Mouse (Mus musculus) embryonic facial prominence, embryonic 11.5 days (tissue): ENCODE measurements around the gene Mmel1. TPM values are rescaled to one million over a fixed set of nuclear protein-coding genes. Genes with fewer than 3 reads are reported as not detected.

Experiments
- ATAC-seq: fragments of 200-750 bp; cut with Nextera tagmentation; replicated peaks from 2 replicates; pipeline ENCODE4 v1.8.0; 2017; ENCODE audit warnings: low read depth; ENCODE audit not compliant: insufficient number of reproducible peaks, low FRiP score, low TSS enrichment
- DNase-seq: peaks from one replicate; pipeline ENCODE4 v3.0.0-alpha.2; 2015; ENCODE audit warnings: low spot score
- H3K27ac ChIP-seq: fragments of 300-500 bp; sonication (generic); replicated peaks from 2 replicates; pipeline ENCODE4 v1.5.1; 2014; ENCODE audit warnings: mild to moderate bottlenecking, low read depth, low read length, control low read depth
- H3K27me3 ChIP-seq: fragments of 300-500 bp; sonication (generic); 2 replicates; pipeline ENCODE4 v1.6.1; 2014; ENCODE audit warnings: mild to moderate bottlenecking, low read length, moderate library complexity, mixed read lengths; ENCODE audit not compliant: control insufficient read depth, insufficient read depth
- H3K36me3 ChIP-seq: fragments of 300-500 bp; sonication (generic); replicated peaks from 2 replicates; pipeline ENCODE4 v1.6.1; 2014; ENCODE audit warnings: low read depth, mild to moderate bottlenecking, low read length, moderate library complexity, mixed read lengths; ENCODE audit not compliant: control insufficient read depth, insufficient read depth
- H3K4me1 ChIP-seq: fragments of 300-500 bp; sonication (generic); 2 replicates; pipeline ENCODE4 v1.6.1; 2014; ENCODE audit warnings: low read length, mixed read lengths; ENCODE audit not compliant: control insufficient read depth, insufficient read depth
- H3K4me2 ChIP-seq: fragments of 300-500 bp; sonication (generic); 2 replicates; pipeline ENCODE4 v1.6.1; 2014; ENCODE audit warnings: low read depth, mild to moderate bottlenecking, control low read depth, low read length, moderate library complexity
- H3K4me3 ChIP-seq: fragments of 300-500 bp; sonication (generic); 2 replicates; pipeline ENCODE4 v1.5.1; 2014; ENCODE audit warnings: low read depth, low read length, control low read depth
- H3K9ac ChIP-seq: fragments of 300-500 bp; sonication (generic); replicated peaks from 2 replicates; pipeline ENCODE4 v1.6.1; 2014; ENCODE audit warnings: mild to moderate bottlenecking, control low read depth, low read length
- H3K9me3 ChIP-seq: fragments of 300-500 bp; sonication (generic); replicated peaks from 2 replicates; pipeline ENCODE4 v1.6.1; 2016; ENCODE audit warnings: mild to moderate bottlenecking, low read length, inconsistent platforms, mixed read lengths; ENCODE audit not compliant: control insufficient read depth
- WGBS: fragments of 180-500 bp; shearing (Covaris S2); extraction: QIAGEN DNeasy Blood & Tissue Kit; methylation state at CpG from one replicate; pipeline ENCODE4 v1.1.7; 2014; 5-methylcytosine and 5-hydroxymethylcytosine counted together
- polyA plus RNA-seq: library from polyadenylated mRNA; unstranded; fragments of >200 nt; fragmentation: Nextera tagmentation; extraction: Ambion mirVana; gene quantifications from 2 replicates; pipeline ENCODE4 v1.2.1, GENCODE M21; 2014

Mmel1 gene
- polyA plus RNA-seq, 1 experiment from 2014 or later: 0.28 TPM

DNA sequence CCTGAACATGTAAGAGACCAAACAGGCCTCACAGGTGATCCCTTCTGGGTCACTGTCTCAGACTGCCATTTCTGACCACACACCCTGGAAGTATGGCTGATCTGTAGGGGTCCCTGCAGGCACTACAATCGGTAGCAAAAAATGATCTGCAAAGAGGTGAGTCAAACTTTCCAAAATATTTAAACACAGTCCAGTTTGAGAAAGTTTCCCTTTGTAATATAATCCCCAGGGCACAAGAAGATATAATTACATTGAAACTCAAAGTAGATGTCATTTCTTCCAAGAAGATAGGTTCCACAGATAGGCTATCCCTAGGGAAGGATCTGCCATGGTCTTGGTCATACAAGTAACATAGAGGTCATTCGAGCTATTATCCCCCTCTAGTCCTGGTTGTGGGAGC is 33.0 kb downstream of the Mmel1 start:
- H3K36me3 ChIP-seq: no peaks in the 10 kb centered on the region
- DNase-seq (no peak), ATAC-seq (no peak)
- 92% methylated on average over 2 of the region's 2 CpGs for WGBS
- H3K4me1 ChIP-seq: no peaks in the 10 kb centered on the region; the same call in 1 of the 2 replicates
- no peak overlapping the region for H3K9ac ChIP-seq
- H3K4me2 ChIP-seq: no peak overlapping the region
- no peak overlapping the region for H3K27ac ChIP-seq
- H3K27me3 ChIP-seq: no peaks in the 10 kb centered on the region
- no peak overlapping the region for H3K4me3 ChIP-seq
- H3K9me3 ChIP-seq: no peaks in the 10 kb centered on the region

DNA sequence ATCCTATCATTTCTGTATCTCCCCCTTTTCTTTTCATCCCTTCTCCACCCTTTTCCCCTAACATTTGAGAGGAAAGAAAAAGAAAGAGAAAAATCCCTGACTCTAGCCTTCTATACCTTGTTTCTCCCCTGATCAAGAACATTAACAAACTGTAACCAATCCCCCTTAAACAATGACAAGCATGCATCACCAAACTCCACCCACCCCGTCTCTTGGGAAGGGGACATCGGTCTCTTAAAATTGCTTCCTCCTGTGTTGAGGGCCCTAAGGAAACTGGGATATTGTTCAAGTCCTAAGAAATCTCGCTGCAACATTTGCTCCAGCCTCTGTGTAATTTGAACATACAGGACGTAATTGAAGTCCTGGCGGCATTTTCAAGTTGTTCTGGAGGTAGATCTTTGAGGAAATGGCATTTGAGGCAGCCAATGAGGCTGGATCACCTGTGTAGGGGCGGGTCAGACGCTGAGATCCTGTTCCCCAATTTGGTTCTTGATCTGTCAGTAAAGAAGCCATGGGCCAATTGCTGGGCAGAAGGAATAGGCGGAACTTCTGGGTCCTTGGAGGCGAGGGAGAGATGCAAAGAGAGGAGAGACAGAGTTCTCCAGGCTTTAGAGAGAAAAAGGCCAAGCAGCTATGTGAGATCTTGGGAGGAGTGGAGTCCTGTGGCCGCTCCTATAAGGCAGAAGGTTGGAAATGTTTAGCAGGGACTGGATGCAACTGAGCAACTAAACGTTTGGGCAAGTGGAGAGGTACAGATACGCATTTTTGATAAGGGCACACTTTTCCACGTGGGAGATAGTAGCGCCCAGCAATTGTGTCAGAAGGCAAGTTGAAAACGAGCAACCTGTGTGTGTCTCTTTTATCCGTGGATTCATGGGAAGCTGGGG is 35.0 kb downstream of the Mmel1 start:
- ATAC-seq: peak; percentile 93
- H3K27me3 ChIP-seq: no peaks in the 10 kb centered on the region
- DNase-seq: peak; percentile 91
- H3K9ac ChIP-seq: peak overlapping the region; percentile 54
- peak overlapping the region; percentile 47 for H3K4me2 ChIP-seq
- H3K4me1 ChIP-seq: no peaks in the 10 kb centered on the region
- H3K27ac ChIP-seq: peak overlapping the region; percentile 59; the same call in 1 of the 2 replicates
- H3K4me3 ChIP-seq: peak overlapping the region; percentile 28
- WGBS: 2% methylated on average over 16 of the region's 16 CpGs
- no peaks in the 10 kb centered on the region for H3K36me3 ChIP-seq
- H3K9me3 ChIP-seq: no peaks in the 10 kb centered on the region

DNA sequence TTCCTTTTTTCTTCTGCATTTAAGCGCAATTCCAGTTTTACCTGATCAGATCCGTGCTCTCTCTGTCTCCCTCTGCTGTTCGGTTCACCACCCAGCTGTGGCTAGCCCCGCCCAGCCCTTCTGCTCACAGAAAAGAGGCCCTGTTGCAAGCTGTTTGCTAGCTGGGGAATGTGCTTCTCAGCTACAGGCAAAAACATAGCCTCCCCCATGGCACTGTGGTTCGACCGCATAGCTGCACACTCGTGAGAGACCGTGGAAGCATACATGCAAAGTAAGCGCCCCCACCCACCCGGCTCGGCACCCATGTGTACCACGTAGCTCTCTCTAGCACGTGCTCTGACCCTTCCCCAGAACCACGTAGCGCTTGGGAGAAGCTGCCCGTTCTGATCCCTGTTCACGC is 38.4 kb downstream of the Mmel1 start:
- peak overlapping the region; percentile 0; the same call in 1 of the 2 replicates for H3K9ac ChIP-seq
- H3K9me3 ChIP-seq: no peaks in the 10 kb centered on the region
- DNase-seq: peak; percentile 87
- H3K36me3 ChIP-seq: no peaks in the 10 kb centered on the region
- H3K4me2 ChIP-seq: no peak overlapping the region; the same call in 1 of the 2 replicates
- H3K27ac ChIP-seq: no peak overlapping the region
- 0 out of 2 replicates have a peak, but pooled peaks have one; percentile 45 for ATAC-seq
- WGBS: 40% methylated on average over 17 of the region's 17 CpGs
- H3K4me1 ChIP-seq: no peaks in the 10 kb centered on the region
- no peak overlapping the region for H3K4me3 ChIP-seq
- H3K27me3 ChIP-seq: no peaks in the 10 kb centered on the region

DNA sequence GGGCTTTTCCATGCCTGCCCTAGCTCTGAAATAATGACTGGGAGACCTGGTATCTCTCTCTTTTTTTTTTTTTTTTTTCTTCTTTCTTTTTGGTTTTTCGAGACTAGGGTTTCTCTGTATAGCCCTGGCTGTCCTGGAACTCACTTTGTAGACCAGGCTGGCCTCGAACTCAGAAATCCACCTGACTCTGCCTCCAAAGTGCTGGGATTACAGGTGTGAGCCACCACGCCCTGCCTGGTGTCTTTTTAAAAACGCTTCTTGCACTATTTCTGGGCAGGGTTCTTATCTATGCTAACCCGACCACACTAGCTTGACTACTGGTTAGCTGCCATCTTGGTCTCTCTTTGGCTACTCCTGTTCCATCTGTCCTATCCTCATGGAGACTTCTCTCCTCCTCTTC is 39.1 kb downstream of the Mmel1 start:
- DNase-seq (no peak), ATAC-seq (no peak)
- no peaks in the 10 kb centered on the region for H3K36me3 ChIP-seq
- H3K4me1 ChIP-seq: no peaks in the 10 kb centered on the region
- H3K9ac ChIP-seq: no peak overlapping the region
- H3K4me3 ChIP-seq: no peak overlapping the region
- 88% methylated on average over 5 of the region's 5 CpGs for WGBS
- H3K9me3 ChIP-seq: no peaks in the 10 kb centered on the region
- H3K27ac ChIP-seq: no peak overlapping the region
- no peaks in the 10 kb centered on the region for H3K27me3 ChIP-seq
- H3K4me2 ChIP-seq: no peak overlapping the region

DNA sequence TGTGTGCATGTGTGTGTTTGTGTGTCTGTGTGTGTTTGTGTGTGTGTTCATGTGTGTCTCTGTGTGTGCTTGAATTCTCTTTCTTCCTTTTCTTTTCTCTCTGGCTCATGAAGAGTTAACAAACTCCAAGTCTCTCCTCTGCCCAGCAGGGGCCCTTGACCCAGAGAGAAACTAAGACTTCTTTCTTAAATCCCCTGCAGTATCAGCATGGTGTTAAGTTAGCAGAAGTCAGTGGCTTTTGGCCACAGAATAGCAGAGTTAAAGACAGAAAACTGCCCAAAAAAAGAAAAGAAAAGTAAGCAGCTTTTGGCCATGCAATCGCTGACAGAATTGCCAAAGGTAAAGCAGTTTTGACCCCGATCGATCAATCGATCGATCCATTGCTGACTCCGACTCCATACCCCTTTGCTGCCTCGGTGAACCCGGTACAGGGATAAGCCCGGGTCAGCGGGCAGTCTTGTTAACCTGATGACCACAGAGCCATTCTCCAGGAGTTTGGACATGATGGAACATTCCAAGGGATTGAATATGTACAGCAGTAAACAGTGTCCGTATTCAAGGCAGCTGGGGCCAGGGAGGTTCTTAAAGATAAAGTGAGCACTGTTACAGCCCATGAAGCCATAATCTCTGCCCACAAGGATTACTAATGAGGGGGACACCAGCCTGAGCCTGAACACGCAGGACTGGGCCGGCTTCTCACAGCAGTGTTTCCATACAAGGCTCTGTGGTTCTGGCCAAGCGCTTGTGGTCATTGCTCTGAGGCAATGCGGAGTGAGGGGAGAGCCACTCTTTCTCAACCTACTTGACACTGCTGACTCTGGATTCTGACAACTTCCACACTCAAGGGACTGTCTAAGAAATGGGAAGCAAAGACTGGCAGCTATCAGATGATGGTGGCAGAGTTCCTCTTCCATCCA is 41.5 kb downstream of the Mmel1 start:
- H3K9ac ChIP-seq: peak overlapping the region; percentile 39; the same call in 1 of the 2 replicates
- H3K36me3 ChIP-seq: no peaks in the 10 kb centered on the region
- no peak overlapping the region for H3K27ac ChIP-seq
- H3K4me3 ChIP-seq: no peak overlapping the region
- no peaks in the 10 kb centered on the region for H3K9me3 ChIP-seq
- no peak for DNase-seq
- WGBS: 19% methylated on average over 15 of the region's 15 CpGs
- H3K27me3 ChIP-seq: no peaks in the 10 kb centered on the region
- H3K4me2 ChIP-seq: 0 out of 2 replicates have a peak overlapping the region, but pooled peaks have one; percentile 17
- no peaks in the 10 kb centered on the region for H3K4me1 ChIP-seq
- ATAC-seq: no peak

DNA sequence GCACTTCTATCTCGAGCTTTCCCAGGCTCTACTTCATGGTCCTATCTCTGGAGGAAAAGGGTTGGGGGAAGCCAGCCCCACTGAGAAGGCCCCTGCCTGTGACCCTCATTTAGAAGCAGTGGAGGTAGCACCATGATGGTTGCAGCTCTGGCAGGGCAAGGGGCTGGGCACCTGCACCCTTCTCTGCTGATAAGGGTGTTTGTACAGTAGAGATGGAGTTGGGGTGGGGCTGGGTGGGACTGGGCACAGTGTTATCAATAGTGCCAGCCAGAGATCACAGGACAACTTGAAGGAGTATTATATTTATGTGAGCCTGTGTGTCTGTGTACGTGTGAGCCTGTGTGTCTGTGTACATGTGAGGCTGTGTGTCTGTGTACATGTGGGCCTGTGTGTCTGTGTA is 42.3 kb downstream of the Mmel1 start:
- H3K27ac ChIP-seq: no peak overlapping the region
- 82% methylated on average over 2 of the region's 2 CpGs for WGBS
- H3K4me3 ChIP-seq: no peak overlapping the region
- no peaks in the 10 kb centered on the region for H3K27me3 ChIP-seq
- no peak overlapping the region for H3K4me2 ChIP-seq
- DNase-seq (no peak), ATAC-seq (no peak)
- no peak overlapping the region for H3K9ac ChIP-seq
- no peaks in the 10 kb centered on the region for H3K36me3 ChIP-seq
- H3K9me3 ChIP-seq: no peaks in the 10 kb centered on the region
- no peaks in the 10 kb centered on the region for H3K4me1 ChIP-seq

DNA sequence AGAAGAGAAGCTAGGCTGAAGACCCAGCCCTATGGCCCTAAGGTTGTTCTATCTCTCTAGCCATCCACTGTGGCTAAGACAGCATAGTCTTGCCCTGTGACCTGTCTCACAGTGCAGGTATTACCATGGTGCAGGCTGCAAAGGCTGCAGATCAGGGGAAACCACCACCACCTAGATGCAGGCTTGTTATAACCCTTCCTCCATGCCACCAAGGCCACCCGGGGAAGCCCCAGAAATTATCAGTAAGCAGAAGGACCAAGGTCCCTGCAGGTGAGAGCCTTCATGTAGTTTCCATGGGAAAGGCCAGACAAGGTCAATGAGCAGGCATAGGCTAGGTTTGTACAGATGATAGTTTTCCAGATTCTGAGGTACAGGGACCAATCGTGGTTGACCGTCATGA is 44.5 kb downstream of the Mmel1 start:
- no peak overlapping the region for H3K4me3 ChIP-seq
- ATAC-seq: no peak
- H3K27ac ChIP-seq: no peak overlapping the region
- H3K9ac ChIP-seq: no peak overlapping the region
- DNase-seq: no peak
- no peaks in the 10 kb centered on the region for H3K27me3 ChIP-seq
- H3K4me1 ChIP-seq: no peaks in the 10 kb centered on the region
- H3K36me3 ChIP-seq: no peaks in the 10 kb centered on the region
- H3K4me2 ChIP-seq: no peak overlapping the region
- no peaks in the 10 kb centered on the region for H3K9me3 ChIP-seq
- 96% methylated on average over 3 of the region's 3 CpGs for WGBS
